Mouse (Mus musculus): Measurements from ENCODE around the gene Nt5dc1. TPM values are rescaled to one million over a fixed set of nuclear protein-coding genes. Genes with fewer than 3 reads are reported as not detected.

The Nt5dc1 gene
- polyA plus RNA-seq, 1 experiment, result 1.6 TPM

DNA sequence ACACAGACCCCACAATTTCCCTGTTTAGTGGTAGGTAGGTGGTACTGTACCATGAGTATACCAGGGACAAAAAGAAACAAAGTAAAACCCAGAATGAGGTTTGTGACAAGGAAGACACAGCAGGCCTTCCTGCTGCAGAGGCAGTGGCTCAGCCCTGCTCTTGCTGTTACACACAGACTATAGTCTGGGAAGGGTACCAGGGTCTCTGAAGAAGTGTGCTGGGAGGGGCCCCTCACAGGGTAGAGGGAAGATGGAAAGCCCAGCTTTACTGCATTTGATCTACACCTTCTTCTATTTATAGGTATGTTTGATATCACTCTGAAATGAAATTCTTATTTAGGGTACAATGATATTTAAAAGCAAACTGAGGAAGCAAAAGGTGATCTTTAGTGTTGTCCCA is 54.6 kb downstream of the Nt5dc1 start:
- TF ChIP-seq POLR2A (IDR thresholded peaks at IDR 0.05; ENCODE audit: borderline replicate concordance, extremely low read depth, insufficient read depth, insufficient read length, poor library complexity, severe bottlenecking) (no peak), CTCF (IDR thresholded peaks at IDR 0.05; ENCODE audit: borderline replicate concordance, extremely low read depth, insufficient read depth, insufficient read length) (no peak)
- DNase-seq (ENCODE audit: low read depth), result no peak

DNA sequence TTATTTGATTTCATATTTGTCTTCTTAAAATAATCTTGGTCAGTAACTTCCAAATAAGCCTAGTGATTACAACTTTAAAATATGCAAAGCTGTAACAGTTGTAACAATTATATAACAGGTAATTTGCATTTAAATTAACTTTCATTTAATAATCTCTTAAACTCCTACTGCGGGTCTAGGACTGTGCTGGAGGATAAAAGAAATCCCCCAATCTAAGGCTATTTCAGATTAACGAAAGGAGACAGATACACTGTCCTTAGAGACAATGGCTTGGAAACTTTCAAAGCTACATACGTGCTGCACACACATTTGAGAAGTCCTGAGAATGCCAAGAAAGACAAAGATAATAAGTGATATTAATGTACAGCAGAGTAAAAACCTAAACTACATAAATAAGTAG is 60.1 kb downstream of the Nt5dc1 start:
- TF ChIP-seq CTCF (IDR thresholded peaks at IDR 0.05; ENCODE audit: borderline replicate concordance, extremely low read depth, insufficient read depth, insufficient read length) (no peak), POLR2A (IDR thresholded peaks at IDR 0.05; ENCODE audit: borderline replicate concordance, extremely low read depth, insufficient read depth, insufficient read length, poor library complexity, severe bottlenecking) (no peak)
- DNase-seq (ENCODE audit: low read depth), result no peak

DNA sequence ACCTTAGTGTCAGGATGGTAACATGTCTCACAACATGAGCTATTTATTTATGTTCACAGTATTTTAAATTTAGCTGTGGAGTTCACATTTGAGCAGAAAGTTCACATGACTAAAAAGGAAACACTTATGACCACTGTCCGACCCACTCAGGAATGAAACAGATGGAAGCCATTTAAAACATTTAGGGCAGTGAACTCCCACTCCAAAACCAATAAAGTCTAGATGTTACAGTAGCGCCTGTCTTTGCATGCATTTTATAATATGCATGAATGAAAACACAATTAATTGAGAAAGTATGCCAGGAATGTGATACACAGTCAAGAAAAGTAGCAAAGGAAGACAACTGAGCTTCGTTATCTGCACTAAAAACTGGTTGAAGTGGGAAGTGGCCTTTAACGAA is 66.2 kb downstream of the Nt5dc1 start:
- DNase-seq (ENCODE audit: low read depth), result no peak
- no peak for TF ChIP-seq CTCF (IDR thresholded peaks at IDR 0.05; ENCODE audit: borderline replicate concordance, extremely low read depth, insufficient read depth, insufficient read length)
- no peak for TF ChIP-seq POLR2A (IDR thresholded peaks at IDR 0.05; ENCODE audit: borderline replicate concordance, extremely low read depth, insufficient read depth, insufficient read length, poor library complexity, severe bottlenecking)

DNA sequence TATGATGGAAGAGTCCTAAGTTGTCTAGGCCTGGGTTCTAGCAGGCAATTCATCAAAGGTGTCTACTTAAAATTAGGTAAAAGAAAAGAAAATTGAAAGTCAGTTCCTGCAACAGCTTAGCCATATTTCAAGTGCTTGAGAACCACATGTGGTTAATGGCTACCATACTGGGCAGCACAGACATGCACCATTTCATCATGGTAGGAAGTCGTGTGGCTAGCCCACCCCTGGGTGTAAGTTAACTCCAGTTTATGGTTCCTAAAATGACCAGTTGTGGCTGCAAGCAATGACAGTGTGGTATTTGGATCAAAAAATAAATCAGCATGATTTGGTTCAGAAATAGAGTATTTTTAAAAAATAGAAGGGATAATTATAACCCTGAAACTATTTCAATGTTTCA is 76.5 kb downstream of the Nt5dc1 start:
- no peak for DNase-seq (ENCODE audit: low read depth)
- no peak for TF ChIP-seq POLR2A (IDR thresholded peaks at IDR 0.05; ENCODE audit: borderline replicate concordance, extremely low read depth, insufficient read depth, insufficient read length, poor library complexity, severe bottlenecking)
- TF ChIP-seq CTCF (IDR thresholded peaks at IDR 0.05; ENCODE audit: borderline replicate concordance, extremely low read depth, insufficient read depth, insufficient read length), result no peak

DNA sequence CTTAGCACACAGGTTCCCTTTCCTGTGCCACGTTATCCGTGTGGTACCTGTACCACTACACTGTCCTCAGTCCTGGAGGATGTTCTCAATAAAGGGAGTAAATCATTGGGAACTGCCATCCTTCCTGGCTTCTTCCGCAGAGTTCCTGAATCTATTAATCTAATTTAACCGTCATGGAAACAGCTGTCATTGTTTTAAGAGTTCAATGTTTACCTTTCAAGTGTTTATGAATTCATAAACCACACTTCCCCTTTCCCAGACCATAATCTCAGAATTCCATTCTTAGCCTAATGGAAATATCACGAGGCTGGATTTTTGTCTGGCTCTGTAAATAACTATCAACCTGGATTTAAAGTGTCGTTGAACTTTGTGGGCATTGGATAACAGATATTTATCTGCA is 77.3 kb downstream of the Nt5dc1 start:
- TF ChIP-seq POLR2A (IDR thresholded peaks at IDR 0.05; ENCODE audit: borderline replicate concordance, extremely low read depth, insufficient read depth, insufficient read length, poor library complexity, severe bottlenecking) (no peak), CTCF (IDR thresholded peaks at IDR 0.05; ENCODE audit: borderline replicate concordance, extremely low read depth, insufficient read depth, insufficient read length) (no peak)
- no peak for DNase-seq (ENCODE audit: low read depth)

DNA sequence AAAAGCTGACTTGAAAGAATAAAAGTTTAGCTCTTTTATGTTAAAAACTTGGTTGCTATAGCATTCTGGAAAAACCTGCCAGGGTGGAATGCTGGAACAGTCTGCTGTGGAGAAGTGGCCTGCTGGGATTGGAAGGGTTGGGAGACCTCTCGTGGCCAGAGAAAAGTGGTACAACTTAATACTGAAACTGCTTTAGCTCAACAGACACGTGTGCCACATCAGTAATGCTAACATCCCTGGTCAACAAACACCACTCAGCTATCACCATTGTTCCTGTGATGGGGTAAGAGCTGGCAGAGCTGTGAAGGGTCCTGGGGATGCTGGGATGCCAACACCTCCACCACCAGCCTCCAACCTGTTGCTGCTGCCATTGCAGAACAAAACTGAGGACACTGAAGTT is 90.0 kb downstream of the Nt5dc1 start:
- TF ChIP-seq POLR2A (IDR thresholded peaks at IDR 0.05; ENCODE audit: borderline replicate concordance, extremely low read depth, insufficient read depth, insufficient read length, poor library complexity, severe bottlenecking) (no peak), CTCF (IDR thresholded peaks at IDR 0.05; ENCODE audit: borderline replicate concordance, extremely low read depth, insufficient read depth, insufficient read length) (peak; percentile 73)
- peak; percentile 80 for DNase-seq (ENCODE audit: low read depth)

DNA sequence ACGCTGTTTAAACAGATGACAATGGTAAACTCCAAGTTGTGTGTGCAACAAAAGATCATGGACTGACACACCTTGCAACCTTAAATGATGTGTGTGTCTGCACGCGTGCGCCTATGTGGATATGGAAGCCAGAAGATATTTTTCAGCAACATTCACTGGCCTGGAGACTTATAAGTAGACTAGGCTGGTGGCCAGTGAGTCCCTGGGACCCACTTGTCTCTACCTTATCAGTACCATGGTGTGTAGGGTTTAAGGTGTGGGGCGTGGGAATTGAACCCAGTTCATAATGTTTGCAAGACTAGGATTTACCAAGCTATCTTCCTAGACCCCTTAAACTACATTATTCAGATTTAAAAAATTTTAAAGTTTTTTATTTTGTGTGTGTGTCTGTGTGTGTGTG is 91.2 kb downstream of the Nt5dc1 start:
- no peak for DNase-seq (ENCODE audit: low read depth)
- TF ChIP-seq CTCF (IDR thresholded peaks at IDR 0.05; ENCODE audit: borderline replicate concordance, extremely low read depth, insufficient read depth, insufficient read length), result no peak
- TF ChIP-seq POLR2A (IDR thresholded peaks at IDR 0.05; ENCODE audit: borderline replicate concordance, extremely low read depth, insufficient read depth, insufficient read length, poor library complexity, severe bottlenecking), result no peak

DNA sequence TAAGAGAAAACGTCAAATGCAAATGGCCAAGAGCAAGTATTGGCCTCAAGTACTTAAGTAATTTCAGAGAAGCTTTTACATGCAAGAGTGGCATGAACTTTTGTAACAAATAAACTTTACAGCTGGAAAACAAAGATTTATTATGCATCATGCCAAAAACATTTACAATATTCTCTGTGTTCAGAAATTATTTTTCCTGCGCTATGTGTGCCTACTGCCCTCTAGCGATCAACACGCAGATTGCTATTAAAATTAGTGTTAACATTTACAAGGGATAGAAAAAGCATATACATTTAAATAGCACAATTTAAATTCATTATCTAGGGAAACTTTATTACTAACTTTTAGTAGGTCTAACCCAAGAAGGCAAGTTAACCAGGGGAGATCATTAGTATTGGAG is 91.7 kb downstream of the Nt5dc1 start:
- peak; percentile 67 for DNase-seq (ENCODE audit: low read depth)
- TF ChIP-seq CTCF (IDR thresholded peaks at IDR 0.05; ENCODE audit: borderline replicate concordance, extremely low read depth, insufficient read depth, insufficient read length), result peak; percentile 31
- TF ChIP-seq POLR2A (IDR thresholded peaks at IDR 0.05; ENCODE audit: borderline replicate concordance, extremely low read depth, insufficient read depth, insufficient read length, poor library complexity, severe bottlenecking), result no peak

DNA sequence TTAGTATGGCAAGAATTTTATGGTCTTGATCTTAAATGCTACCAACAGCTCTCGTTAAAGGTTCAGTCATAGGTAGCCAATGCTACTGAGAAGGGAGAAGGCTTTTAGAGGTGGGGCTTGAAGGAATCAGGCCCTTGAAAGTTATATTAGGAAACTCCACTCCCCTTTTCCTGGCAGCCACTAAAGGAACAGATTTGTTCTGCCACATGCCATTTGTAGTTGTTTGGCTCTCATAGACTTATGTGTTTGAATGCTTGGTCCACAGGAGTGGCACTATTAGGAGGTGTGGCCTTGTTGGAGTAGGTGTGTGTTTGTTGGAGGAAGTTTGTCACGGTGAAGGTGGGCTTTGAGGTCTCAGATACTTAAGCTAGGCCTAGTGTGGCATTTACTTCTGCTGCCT is 97.5 kb downstream of the Nt5dc1 start:
- TF ChIP-seq CTCF (IDR thresholded peaks at IDR 0.05; ENCODE audit: borderline replicate concordance, extremely low read depth, insufficient read depth, insufficient read length) (no peak), POLR2A (IDR thresholded peaks at IDR 0.05; ENCODE audit: borderline replicate concordance, extremely low read depth, insufficient read depth, insufficient read length, poor library complexity, severe bottlenecking) (no peak)

DNA sequence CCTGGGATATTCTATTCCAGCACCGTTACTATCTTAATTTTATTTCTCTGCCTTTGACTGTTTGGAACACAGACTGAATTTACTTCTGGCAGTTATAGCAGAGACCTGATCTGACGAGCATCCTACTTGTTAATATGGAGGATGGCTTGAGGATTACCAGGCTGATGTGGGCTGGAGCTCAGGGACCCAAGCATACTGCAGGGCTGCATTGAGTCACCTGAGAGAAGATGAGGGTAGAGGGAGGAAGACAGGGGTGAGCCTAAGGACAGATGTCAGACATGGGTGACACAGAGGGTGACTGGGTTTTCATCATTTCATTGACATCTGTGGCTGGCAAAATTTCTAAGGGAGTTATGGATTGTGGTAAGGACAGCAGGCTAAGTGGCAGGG is 101.1 kb downstream of the Nt5dc1 start:
- TF ChIP-seq POLR2A (IDR thresholded peaks at IDR 0.05; ENCODE audit: borderline replicate concordance, extremely low read depth, insufficient read depth, insufficient read length, poor library complexity, severe bottlenecking) (no peak), CTCF (IDR thresholded peaks at IDR 0.05; ENCODE audit: borderline replicate concordance, extremely low read depth, insufficient read depth, insufficient read length) (no peak)
- no peak for DNase-seq (ENCODE audit: low read depth)

More for the DNA sequence above, 97.5 kb downstream of the Nt5dc1 start:
- no peak for DNase-seq (ENCODE audit: low read depth)

DNA sequence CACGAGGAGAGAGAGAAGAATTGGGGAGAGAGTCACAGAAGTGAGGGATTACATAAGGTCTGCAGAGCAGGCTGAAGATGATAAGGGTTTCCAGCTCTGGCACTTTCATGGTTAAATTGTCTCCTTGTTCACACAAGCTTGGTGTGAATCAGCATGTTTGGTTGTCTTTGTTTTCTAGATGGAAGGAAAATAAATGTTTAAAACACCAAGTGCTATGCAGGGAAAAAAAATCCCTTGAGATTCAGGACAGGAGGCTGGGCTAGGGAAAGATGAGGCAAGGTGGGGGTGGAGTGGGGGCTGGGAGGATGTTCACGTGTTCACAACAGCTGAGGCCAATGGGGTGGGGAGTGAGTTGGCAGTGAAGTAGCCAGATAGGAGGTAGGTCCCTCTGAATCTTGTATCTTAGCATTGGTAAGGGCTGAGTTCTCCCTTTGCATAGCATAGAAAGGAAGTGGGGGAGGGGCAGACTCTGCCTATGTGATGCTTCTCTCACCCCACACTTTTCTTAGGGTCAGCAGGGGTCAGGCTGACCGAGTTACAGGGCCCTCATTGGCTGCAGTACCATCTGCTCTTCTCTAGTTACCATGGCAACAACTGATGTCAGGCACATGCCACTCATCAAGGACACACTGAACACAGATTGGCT is 101.7 kb downstream of the Nt5dc1 start:
- TF ChIP-seq CTCF (IDR thresholded peaks at IDR 0.05; ENCODE audit: borderline replicate concordance, extremely low read depth, insufficient read depth, insufficient read length), result no peak
- no peak for TF ChIP-seq POLR2A (IDR thresholded peaks at IDR 0.05; ENCODE audit: borderline replicate concordance, extremely low read depth, insufficient read depth, insufficient read length, poor library complexity, severe bottlenecking)
- DNase-seq (ENCODE audit: low read depth), result peak; percentile 94

DNA sequence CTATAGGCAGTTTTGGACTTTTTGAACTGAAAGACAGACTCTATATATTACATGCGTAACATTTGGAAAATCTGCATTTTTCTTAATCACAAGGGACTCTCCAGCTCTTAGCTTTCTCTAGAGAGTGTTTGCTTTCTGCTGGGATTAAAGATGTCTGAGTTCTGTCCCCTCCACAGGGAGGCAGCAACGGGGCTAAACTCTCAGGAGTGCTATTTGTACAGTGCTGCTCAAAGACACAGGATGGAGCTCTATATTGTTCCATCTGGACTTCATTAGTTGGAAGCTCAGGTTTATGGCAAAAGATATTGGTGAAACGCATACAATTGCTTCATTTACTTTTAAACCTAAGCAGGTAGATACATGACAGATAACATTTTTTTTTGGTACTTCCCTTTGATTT is 105.8 kb downstream of the Nt5dc1 start:
- no peak for DNase-seq (ENCODE audit: low read depth)
- TF ChIP-seq POLR2A (IDR thresholded peaks at IDR 0.05; ENCODE audit: borderline replicate concordance, extremely low read depth, insufficient read depth, insufficient read length, poor library complexity, severe bottlenecking), result no peak
- TF ChIP-seq CTCF (IDR thresholded peaks at IDR 0.05; ENCODE audit: borderline replicate concordance, extremely low read depth, insufficient read depth, insufficient read length), result no peak

Data from brain, embryonic 14.5 days (tissue).